Mouse (Mus musculus) WW6 (cell line): ENCODE results near the gene Adamts18.
"Not testable (repeated sequence)": the region's sequence is repeated elsewhere in the genome, so short reads cannot be mapped to it uniquely, and the experiment has no call there.

Experiments
- DNase-seq: peaks from one replicate; pipeline ENCODE4 v3.0.0-alpha.2; 2013; ENCODE audit warnings: low read depth, low spot score

The Adamts18 gene

DNA sequence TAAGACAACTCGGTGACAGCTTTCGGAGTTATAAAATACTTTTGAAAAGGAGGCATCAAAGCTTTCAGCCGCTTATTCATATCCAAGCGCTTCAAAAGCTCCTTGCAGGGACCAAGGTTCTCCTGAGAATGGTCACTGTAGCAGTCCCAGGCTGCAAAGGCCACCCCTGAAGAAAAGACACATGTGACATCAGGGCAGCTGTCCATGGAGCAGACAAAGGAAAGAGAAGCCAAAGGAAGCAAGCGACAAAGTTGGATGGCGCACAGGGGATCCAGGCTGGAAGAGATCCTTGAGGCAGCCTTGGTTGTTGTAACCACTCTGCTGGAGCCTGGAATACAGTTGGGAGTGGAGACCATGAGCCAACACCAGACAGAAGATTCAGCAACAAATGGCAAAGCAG lies 10.3 kb downstream of the Adamts18 start:
- DNase-seq: no peak

DNA sequence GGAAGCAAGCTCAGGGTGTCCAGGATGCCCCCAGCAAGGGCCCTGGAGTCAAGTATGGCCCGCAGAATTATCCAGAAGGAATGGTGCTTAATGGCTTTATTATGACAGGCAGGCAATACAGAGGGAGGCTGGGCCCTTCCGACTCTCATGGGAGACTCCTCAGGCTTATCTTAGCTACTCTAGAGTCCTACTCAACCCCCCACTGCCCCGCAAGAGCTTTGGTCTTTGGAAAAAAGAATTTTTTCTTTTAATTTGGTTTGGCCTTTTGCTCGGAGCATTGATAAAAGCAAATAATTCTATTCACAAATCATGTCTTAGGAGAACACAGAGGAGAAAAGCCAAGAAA lies 11.0 kb downstream of the Adamts18 start:
- DNase-seq: no peak

DNA sequence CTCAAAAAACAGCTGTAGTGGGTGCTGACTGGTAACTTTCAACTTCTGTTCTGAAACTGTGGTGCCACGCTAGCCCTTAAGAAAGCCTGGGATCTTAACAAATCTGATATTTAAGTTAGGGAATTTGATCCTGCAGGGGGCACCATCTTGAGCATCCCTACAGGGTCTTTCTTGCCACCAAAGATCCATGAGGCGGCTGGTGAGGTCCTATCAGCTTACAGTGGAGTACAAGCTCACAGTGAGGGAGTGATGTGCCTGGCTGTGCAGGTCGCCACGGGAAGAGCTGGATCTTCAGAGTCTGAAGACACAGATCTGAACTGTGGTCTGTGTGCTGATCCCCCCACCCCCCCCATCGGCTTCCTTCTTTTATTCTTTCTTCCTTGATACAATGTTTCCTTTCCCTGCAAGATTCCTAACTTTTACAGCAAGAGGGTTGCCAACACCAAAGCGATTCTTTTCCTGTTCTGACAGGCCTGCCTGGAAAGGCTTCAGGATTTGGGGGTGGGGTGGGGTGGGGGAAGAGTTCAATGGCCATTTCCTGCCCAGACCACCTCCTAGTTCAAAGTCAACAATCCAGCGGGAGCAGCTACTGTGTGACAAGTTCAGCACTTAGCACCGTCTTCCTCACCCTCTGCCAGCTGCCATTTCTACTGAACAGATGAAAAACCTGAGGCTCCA lies 11.5 kb downstream of the Adamts18 start:
- DNase-seq: no peak

DNA sequence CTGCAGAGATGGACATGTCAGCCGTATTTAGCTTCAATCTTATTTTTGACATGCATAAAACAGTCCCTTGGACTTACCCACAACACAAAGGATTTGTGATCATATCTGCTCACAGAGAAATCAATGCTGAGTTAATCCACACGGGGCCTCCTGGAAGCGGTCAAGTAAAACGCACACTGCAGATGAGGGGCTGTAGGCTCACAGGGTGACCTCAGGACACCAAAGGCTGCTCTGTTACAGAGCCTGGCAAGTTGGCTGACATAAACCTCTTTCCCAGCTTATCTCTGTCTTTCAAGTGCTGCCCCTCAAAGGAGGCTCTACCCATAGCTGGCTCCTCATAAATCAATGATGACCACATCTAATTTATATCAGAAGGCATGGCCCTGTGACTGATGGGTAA lies 14.9 kb downstream of the Adamts18 start:
- DNase-seq: no peak

DNA sequence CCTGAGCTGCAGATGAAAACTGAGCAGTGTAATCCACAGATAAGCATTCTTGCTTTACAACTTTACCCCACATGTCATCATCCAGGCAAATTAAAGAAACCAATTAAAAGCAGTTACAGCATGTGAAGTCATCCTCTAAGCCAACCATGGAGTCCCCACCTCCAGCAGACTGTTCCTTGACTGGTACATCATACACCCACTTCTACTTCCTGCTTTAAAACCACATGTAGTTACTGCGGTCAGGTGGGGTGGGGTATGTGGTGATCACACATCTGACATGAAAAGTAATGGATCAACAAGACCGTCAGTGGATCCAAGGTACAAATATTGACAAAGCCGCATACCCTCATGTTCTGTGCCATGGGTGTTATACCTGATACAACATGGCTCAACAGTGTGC lies 21.3 kb downstream of the Adamts18 start:
- DNase-seq: no peak

DNA sequence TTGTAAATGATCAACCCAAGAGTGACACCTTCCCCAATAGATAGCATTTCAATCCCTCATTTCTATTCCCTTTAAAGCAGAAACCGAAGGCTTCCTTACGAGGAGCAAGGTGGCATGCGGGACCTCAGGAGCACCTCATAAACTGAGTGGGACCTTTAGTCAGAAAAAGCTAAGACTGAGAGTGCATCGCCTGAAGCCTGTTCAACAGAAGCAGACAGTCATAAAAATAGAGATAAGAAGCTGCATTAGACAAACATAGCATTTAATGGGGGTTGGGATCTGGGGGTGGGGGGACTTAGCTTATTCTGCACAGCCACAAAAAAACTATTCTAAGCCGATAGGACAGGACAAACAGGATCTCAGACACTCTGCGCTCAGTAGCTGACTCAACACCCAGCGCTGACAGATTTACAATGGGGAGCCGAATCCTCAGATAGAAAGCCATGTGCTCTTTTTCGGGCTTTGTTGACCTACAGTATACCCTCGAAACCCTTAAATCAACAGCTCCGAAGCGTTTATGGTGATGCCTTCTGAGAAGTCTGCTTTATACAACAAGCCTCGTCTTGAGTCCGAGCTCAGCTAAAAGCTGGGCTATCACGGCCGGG lies 27.5 kb downstream of the Adamts18 start:
- no peak for DNase-seq

DNA sequence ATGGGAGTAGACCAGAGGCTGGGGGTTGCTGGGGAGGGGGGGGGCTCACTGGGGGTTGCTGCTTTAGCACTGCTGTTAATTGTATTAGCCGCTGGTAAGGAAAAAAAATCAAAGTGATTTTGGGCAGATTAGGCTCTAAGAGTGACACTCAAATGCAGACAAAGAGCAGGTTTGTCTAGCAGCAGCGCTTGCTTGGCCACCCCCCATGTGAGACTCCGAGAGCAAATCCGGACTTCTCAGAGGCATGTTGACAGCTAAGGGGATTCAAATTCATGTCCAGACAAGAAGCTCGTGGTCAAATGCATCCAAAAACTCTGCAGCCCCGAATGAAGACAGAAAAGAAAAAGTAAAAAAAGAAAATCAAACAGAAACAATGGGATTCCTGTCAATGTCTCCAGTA lies 34.6 kb downstream of the Adamts18 start:
- DNase-seq: no peak

DNA sequence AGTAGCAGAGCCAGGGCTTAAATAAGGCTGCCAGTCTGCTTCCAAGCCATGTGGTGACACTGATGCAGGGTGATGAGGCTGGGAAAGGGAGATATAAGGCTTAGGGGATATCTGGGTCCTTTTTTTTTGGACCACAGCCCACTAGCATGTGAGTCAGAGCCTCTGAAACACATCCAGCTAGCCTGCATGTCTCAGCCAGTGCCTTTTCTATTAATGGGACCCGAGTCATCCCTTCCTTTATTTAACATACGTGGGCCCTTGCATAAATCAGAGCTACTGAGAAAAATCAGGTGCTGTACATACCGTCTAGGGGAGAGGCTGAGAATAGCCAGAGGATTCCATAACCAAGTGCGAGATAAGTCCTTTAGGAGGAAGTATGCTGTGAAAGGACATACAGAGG lies 37.0 kb downstream of the Adamts18 start:
- DNase-seq: no peak

DNA sequence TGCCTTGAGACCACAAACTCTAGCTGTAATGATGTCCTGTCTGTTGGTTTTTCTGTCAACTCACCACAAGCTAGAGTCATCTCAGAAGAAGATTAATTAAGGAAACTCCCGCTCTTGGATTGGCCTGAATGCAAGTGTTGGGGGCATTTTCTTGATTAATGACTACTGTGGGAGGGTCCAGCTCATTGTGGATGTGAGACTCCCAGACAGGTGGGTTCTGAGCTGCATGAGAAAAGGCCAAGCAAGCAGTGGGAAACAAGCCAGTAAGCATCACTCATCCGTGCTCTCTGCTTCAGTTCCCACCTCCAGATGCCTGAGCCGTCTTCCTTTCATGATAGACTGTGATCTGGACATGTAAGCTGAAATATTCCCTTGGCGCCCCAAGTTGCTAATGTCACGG lies 38.6 kb downstream of the Adamts18 start:
- no peak for DNase-seq

DNA sequence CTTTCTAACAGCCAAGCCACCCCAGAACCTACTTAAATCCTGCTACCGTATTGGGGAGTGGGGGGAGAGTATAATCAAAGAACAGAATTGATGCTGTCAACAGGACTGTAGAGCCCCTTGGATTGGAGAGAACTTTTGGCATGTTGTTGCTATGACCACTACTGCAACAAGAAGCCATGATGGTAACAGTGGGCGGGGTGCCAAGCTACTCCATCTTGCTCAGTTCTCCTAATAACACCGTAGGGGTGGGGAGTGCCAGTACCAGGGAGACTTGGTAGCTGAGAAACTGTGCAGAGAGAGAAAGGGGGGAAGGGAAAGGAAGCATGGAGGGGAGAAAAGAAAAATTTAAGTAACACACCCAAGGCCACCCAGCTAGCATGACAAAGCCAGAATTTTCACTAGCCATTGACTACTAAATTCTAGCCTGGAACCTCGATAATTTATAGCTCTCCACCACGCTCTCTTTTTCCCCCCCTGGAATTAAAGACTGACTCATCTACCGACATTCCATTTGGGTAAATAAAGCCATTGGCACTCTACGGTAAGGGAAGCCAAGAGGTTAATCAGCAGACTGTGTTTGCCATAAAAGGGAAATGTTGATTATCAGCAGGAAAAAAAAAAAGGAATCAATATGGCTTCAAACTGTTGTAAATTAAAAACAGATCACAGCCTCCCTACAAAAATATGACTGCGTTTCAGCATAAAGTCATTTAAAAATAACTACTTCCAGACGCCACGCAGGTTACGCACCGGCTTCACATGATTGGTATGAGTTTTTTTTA lies 44.5 kb downstream of the Adamts18 start:
- no peak for DNase-seq

DNA sequence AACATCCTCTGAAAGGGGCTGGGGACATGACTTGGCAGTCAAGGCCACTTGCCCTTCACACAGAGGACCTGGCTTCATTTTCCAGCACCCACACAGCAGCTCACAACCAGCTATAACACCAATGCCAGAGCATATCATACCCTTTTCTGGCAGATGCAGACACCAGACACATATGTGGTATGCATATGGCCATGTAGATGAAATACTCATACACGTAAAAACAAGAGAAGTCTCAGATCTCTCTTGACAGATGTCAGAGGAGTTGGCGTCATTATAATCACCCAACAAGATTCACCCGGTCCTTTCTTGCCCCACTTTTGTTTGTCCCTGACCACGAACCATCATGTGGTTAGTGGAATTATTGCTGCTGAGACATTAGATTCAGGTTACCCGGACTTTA lies 47.0 kb downstream of the Adamts18 start:
- no peak for DNase-seq

DNA sequence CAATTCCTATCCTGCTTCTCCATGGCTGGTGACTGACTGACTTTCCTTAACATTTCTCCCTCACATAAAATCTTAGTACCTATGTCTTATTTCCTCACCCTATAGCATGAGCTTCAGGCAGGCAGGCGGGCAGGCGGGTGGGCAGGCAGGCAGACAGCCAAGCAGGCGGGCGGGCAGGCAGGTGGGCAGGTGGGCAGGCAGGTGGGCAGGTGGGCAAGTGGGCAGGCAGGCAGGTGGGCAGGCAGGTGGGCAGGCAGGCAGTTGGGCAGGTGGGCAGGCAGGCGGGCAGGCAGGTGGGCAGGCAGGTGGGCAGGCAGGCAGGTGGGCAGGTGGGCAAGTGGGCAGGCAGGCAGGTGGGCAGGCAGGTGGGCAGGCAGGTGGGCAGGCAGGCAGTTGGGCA lies 48.0 kb downstream of the Adamts18 start:
- not testable (repeated sequence) for DNase-seq

DNA sequence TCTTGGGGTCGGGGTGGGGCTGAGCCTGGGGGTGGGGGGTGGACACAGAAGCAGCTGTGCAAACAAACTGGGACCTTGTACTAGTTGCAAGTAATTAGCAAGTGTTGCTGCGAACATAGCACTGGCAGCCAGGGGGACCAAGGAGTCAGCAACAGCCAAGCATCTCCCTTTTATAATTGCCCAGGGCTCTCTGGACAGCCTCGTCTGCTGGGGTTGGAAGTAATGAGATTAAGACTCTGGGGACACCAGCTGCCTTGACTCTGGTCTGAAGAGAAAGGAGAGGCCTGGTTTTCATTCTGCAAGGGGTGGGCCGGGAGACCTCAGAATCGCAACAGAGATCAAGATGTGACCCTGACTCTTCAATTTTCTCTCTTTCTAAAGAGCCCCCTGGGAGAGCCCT lies 49.0 kb downstream of the Adamts18 start:
- DNase-seq: no peak

DNA sequence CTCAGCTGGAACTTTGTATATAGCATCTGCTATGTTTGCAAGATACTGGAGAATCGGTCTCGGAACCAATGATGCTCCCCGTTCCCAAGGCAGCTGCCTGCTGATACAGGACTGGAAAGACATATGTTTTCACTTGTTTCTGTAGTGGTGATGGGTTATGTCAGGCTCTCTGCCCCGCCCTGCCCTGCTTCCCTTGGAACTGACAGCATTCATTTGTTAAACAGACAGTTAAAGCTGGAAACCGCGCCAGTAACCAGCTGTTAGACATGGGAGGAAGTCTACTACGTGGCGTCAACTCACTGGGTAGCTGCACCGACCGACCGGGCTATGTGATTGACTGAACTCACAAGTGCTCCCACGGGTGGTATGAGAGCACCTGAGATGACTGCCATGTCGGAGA lies 56.7 kb downstream of the Adamts18 start:
- no peak for DNase-seq

DNA sequence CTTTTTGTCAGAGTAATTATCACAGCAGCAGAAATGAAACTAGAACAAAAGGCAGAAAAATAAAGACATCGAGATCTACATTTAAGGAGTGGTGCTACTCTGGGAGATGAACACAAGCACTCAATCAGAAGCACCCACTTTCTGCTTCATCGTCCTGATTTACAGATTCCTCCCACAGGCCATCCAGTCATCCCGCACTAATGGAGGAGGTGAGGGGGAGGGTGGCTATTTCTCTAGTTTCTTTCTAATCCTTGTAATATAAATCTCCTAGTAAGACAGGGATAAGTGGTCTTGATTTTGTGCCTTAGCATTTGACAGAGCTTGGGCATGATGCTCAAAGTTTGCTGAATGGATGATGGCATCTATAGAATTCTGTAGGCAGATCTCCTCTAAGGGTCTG lies 57.5 kb downstream of the Adamts18 start:
- no peak for DNase-seq

DNA sequence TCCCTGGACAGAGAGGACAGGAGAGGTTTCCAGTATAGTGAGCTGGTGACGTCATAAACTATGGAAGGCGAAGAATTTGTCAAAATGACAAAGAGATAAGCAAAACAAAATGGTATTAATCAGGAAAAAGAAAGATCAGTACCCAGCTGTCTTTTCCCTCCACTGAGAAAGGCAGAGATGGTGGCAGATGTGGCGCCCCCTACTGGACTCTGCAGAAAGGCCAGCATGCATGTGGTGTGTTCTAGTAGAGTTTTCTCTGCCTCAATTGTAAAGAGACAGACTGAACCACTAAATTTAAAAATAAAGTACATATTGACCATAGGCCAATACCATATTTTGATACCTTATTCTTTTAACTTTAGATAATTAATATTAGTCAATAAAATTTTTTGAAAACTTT lies 64.8 kb downstream of the Adamts18 start:
- DNase-seq: no peak

DNA sequence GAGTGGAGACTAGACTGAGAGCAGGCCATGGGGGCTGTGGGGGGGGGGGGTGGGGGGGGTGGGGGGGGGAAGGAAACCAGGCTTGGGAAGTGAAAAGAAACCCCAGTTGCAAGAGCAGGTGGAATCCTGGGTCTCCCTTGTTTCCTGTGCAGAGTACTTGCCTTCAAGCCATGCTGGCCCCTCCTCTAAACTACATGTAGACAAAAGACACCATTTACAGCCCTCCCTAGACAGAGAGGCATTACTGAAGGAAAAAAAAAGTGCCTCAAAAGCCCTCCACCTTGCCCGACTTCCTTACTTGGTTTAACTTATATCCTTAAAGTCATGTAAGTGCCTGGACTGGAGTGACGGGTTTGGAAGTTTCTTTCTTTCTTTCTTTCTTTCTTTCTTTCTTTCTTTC lies 67.0 kb downstream of the Adamts18 start:
- no peak for DNase-seq

DNA sequence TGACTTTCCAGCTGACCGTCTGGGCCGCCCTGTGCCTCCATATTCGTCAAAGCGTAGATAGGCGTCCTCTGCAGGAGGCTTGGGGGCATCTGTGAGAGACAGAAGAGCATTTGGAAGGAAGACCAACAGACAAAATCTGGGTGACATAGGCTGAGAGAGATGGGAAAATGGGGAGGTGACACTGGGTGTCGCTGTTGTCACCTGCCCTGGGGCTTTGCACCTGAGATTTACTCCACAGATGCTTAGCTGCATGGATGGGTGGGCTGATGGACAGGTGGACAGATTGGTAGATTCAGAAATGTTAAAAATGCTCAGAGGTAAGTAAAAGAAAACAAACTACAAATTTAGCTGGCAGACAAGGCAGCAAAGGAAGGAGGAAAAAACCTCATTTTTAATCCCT lies 73.2 kb downstream of the Adamts18 start:
- no peak for DNase-seq

DNA sequence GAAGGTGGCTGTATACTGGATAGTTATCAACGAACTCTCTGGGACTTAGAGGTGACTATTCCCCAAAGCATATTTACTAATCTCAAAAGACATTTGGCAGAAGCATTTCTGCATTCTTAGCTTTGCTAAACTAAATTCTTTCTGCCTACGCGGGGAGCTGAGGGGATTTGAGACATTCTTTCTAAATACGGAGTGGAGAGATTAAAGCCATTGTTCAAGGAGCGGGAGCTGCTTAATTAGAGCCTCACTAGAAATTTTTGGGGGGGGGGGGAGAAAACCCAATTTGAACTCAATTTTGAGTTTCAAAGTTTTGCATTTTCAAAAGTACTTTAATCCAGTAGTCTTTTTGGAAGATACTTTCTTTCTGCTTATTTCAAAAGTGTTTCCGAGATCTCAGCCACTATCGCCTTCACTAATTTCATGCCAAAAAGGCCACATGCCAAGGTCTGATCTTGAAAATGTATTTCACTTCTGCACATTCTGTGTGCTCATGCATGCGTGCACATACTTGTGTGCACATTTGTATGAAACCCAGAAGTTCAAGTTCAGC lies 79.6 kb downstream of the Adamts18 start:
- DNase-seq: no peak

DNA sequence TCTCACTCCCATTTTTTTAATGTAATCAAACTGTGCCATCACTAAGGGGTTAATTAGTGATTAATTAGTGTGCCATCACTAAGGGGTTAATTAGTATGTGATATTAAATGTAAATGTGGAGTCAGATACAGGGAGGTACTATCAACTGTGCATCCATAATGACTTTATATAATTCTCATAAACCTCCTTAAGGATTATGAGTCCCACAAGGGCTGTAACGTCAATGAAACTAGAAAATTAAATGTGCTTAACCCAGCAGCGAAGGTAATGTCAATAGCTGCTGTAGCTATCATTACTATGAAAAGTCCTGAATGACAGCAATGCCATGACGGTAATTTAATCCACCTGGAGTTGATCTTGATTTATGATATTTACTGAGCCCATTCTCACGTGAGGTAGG lies 83.4 kb downstream of the Adamts18 start:
- DNase-seq: no peak

DNA sequence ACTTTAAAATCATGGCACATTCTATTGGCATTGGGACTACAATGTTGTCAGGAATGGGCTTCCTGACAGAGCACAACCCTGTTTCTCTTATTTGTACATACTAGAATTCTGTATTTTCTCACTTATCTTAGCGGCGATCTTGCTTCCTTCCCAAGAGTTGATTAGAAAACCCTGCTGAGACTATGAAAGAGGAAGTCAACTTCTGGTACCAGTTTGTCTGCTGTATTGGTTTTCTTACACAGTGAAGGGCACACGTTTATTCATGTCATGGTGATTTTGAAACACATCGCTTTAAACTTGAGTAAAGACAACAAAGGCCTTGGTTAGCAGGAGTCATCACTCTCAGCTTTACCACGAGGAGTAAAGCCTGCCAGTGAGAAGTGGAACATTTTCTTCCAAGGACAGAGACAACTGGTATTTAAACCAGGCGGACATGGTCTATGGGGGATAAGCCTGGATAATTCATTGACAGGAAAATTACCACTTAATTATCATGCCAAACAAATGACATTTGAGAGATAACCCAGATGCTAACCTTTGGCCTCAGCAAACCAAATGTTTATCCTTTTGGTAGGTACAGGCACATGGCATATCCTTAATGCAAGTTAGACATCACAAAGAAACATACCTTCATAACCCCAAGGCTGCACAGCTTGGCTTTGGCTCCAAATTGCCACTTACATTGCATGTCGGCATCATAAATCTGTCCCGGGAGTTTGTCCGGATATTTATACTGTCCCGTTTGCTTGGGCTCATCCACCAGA lies 84.8 kb downstream of the Adamts18 start:
- no peak for DNase-seq

DNA sequence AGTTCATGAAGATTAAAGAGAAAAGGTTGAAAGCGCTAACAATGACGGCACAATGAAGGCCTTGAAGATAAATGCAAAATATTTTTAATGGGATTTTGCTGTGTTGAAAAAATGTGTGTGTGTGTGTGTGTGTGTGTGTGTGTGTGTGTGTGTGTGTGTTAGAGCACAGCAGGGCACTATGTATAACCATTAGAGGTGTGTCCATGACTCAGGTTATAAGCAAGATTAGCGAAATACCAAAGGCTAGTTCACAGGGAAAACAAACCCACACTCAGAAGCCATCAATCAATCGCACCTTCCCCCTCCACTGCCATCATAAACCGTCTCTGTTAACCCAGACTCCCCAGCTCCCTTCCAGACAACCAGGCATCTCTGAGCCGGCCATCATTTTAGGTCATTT lies 86.4 kb downstream of the Adamts18 start:
- DNase-seq: no peak
